Mouse (Mus musculus) brain, adult 2 months (tissue): ENCODE results near the gene Gm9903.

Experiments
- DNase-seq: peaks from one replicate; pipeline ENCODE4 v3.0.0; 2011; ENCODE audit warnings: low read depth, low spot score

Gm9903 gene

DNA sequence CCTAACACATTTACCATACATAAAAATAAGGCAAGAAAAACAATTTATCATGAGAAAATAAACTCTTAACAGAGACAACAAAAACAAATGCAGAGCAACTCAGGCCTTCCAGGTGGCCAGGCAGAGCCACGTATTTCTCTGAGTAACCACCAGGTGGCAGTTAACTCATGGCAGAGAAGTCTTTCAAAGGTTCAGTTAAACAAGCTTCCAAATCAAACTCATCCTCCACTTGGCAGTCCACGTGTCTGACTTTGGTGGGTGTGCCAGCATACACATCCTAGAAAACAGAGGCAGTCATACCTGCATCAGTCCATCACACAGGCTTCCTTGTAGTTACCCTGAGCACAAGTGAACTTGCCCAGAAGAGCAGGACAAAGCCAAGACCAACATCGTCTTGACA is 10.9 kb downstream of the Gm9903 start:
- DNase-seq: peak; percentile 76

DNA sequence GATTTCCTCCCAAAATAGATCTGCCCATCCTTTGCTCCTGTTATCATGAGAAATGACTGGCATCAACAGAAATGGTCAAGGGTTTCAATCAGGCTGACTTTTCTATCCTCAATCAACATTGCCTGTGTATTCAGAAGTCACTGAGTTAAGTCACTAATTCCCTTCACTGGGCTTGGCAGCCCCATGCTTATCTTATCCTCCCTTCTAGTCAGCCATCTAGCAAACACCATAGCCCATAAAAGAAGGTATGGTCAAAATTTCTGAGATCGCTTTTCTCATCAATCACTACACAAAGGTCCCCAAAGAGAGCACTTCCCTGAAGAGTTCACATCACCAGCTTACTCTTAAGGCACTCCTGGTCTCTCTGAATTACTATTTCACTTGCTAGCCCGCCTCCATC is 21.3 kb downstream of the Gm9903 start:
- DNase-seq: no peak

DNA sequence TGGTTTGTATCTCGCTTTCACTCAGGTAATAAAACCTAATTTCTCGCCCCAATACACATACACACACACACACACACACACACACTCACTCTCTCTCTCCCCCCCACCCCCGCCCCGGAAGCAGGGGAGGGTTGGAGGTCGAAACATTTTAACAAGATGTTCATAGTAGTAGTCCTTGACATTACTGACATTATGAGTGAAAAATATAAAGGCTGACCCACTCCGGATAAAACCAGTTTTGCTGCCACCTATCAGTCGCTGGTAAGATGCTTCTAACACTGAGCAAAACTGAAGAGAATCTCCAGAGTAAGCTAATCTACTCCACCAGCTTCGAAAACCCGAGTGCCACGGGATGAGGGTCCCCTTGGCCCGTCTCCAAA is 21.8 kb downstream of the Gm9903 start:
- DNase-seq: peak; percentile 52

DNA sequence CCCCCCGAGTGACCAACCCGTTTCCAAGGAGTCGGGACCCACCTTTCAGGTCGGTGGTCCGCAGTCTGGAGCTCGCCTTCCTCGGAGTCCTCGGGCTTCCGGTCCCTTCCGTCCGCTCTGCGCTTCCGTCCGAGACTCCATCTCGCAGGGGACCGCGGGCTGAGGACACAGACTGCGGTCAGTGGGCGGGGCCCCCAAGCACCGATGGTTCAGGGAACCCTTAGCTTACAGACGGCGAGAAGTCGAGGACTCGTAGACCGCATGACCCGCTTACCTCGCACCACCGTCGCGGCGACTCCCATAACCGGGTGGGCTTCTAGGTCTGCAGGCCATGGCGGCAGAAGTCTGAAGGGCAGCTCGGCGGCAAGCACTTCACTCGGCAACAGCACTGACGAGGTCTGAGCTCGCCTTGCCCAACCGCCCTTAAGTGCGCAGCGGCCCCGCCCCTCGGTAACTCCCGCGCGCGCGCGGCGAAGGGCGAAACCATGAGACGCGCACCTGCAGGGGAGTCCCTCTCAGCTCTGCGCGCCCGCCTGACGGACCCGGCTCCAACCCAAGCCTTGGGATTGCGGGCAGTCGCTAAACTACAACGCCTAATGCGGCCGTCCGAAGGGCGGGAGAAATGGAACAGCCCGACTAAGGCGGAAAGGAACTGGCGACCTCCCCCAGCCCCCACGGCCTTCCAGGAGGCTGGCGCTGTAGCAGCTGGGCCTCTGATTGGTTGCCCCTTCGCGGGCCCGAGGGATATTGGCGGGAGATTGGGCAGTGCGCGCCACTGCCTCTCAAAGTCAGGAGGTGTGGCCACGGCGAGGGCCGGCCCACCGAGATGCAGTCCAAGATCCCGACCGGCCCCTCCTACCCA is 22.4 kb downstream of the Gm9903 start, which contains the start of gene Slbp:
Gene Slbp (minus strand): TSS at position 654 of the 862 bp plus-strand sequence.
- DNase-seq: peak; percentile 98

DNA sequence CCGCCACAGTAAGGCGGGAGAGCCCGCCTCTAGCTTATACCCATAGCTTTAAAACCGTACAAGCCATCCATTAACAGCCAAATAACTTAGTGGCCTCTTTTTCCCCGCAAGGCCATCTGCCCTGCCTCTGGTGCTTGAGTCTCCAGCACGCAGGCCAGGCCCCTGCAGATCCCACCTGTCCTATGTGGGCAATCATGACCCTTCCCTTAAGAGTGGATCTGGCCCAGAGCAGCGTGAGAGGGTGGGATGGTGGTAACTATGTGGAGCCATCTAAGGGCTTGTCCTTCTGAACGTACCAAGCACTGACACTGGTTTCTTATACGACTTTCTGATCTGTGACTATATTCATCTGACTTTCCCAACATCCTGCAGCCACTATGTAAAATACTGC is 23.1 kb downstream of the Gm9903 start:
- DNase-seq: no peak

DNA sequence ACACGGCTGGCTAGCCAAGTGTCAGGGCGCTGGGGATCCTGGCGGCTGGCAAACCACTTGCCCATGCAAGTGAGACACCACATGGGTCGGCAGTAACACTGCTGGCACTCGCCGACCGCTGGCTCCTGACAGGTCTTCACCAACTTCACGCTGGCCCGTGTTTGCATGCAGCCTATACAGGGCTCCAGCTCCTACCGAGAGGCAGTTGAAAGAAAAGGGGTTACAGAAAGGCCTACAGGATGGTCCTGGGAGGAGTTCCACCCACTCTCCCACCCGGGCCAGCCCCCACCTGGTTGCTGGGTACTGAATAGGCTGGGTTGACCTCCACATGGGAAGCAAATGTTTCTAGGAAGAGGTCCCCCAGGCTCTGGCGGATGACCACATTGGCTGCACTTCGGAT is 24.7 kb downstream of the Gm9903 start:
- DNase-seq: no peak

- DNase-seq: no peak
Observed at GRCm38 (mm10) chr5:33655251-33655840, 25.6 kb downstream of the Gm9903 start.

GRCm38 (mm10) chr5:33656739-33657138 is 27.0 kb downstream of the Gm9903 start:
- peak; percentile 5 for DNase-seq

DNA sequence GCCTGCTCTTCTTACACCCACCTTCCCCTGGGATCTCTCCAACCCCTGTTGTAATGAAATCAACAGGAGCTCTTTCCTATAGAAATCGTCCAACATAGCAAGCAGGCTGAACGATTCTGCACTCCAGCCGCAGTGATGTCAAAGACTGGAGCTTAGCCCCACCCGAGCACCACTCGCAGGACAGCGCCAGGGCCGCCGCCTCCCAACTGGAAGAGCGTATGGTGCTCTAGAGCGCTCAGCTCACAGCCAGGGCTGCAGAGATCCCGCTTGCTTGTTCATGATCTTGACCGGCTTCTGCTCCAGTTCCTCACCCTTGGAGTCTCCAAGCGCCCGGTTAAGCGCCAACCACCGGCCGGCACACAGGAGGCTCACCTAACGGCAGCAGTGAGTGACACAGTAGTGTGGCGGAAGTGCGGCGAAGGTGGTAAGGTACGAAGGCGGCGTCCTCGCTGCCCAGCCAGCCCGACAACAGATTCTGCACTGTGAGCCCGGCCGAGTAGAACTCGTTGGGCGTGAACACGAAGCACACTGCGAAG is 27.6 kb downstream of the Gm9903 start:
- DNase-seq: no peak

GRCm38 (mm10) chr5:33657787-33658663 is 28.3 kb downstream of the Gm9903 start, which contains the start of the genes Tacc3 and Tmem129:
TSS of gene Tacc3 (plus strand) at chr5:33658128.
TSS of gene Tmem129 (minus strand) at chr5:33658416.
- DNase-seq: peak; percentile 100

DNA sequence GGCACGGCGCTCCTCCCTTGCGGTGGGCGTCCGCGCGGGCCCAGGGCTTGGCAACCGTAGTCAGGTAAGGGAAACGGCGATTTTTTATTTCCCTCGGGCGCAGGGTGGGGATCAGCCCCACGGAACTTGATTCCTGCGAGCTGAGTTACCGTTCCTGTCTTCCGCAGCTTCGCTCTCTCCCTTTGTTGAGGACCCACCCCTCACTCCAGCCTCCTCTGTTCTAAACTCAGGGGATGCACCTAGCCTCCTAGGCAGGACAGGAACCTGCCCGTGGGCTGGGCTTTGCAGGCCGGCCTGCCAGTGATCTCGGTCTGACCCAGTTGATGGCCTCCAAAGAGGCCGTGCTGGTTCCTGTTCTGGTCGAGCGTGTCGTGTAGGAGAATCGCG is 28.9 kb downstream of the Gm9903 start:
- no peak for DNase-seq

DNA sequence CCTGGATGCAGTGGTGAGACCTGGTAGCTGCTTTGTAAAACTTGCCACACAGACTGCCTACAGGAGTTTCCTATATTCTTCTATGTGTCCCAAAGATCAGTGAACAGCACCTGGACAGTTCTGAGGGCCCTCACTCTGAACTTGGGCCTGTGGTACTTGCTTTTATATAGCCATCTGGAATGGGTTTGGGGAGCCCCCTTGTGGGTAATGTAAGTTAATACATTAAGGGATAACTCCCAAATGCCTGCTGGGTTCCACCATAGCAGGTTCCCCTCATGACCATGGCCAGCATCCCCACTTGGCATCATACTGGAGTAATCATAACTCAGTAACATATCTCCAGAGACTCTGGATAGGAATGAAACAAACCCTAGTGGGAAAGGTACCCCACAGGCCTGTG is 38.5 kb downstream of the Gm9903 start:
- DNase-seq: peak; percentile 44

- DNase-seq: no peak
Observed at GRCm38 (mm10) chr5:33671659-33672058, 41.9 kb downstream of the Gm9903 start.

DNA sequence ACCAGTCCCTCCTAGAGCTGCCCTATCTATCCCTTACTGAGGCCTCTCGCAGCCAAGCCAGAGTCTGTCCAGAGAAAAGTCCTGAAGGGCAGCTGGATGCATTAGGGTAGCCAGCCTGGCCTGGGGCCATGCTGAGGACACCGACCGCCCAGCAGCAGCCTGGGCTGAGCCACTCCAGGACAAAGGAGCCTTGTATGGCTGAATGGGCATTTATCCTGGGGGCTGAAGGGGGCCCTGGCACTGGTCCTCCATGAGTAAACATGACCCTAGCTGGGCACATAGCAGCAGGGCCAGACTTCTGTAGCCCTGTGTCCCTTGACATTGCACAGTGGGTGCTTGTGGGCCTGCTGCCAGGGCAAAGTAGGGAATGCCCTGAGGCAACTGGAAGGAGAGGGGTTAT is 44.7 kb downstream of the Gm9903 start:
- DNase-seq: peak; percentile 85

GRCm38 (mm10) chr5:33675964-33676363 is 46.2 kb downstream of the Gm9903 start:
- peak; percentile 62 for DNase-seq

DNA sequence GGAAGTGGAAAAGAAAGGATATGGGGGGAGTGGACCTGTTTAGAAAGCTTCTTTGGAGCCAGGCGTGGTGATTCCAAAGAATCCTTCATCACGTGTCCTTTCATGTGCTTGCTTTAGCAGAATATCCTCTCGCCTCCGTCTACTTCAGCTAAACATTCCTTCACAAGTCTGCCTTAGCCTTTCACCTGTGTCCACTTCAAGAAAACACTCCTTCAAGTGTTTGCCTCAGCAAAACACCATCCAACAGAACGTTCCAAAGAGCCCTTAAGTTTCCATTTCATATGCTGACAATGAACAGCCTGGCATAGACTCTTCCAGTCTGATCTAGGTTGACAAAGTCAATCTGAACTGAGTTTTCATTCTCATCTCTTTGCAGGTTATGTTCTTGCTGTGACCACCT is 48.5 kb downstream of the Gm9903 start:
- DNase-seq: no peak

DNA sequence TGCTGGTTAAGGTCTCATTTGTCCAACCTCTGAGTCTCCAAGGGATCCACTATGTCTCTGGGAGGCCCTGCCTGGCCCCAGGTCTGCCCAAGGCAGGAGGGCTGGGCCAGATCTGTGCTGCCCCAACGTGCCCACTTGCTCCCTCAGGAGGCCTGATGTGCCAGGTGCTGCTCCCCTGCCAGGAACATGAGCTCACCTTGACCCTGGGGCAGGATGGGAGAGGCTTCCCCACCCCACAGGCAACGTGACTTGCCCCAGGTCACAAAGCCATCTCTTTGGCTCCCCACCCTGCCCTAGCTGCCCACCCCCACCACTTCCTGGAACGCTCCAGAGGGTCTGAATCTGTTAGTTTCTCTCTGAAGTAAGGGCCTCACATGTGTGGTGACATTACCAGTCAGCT is 51.3 kb downstream of the Gm9903 start:
- DNase-seq: no peak
